Mouse (Mus musculus) CH12.LX (cell line): Measurements from ENCODE around the gene Myo10. TPM values are rescaled to one million over a fixed set of nuclear protein-coding genes. Genes with fewer than 3 reads are reported as not detected.
A peak's percentile ranks its signal among the peaks of the same experiment; 100 is the strongest.

Experiments
- DNase-seq: peaks from one replicate; pipeline ENCODE4 v3.0.0-alpha.2; 2013; ENCODE audit errors: extremely low read depth
- H3K27ac ChIP-seq: 2 replicates; pipeline ENCODE4 v1.5.1; 2012; ENCODE audit warnings: low read depth, mild to moderate bottlenecking, control low read depth, moderate library complexity; ENCODE audit not compliant: insufficient read depth
- H3K27me3 ChIP-seq: replicated peaks from 2 replicates; pipeline ENCODE3; 2012; ENCODE audit warnings: inconsistent platforms
- H3K36me3 ChIP-seq, 2 experiments: replicated peaks in 1 of 2; 2 replicates each; pipeline versions ENCODE3 to v1.6.1; 2012; ENCODE audit warnings: inconsistent platforms in 1 of 2, low read length in 1 of 2, mild to moderate bottlenecking in 1 of 2, mixed read lengths in 1 of 2, moderate library complexity in 1 of 2; ENCODE audit not compliant: control insufficient read depth in 1 of 2, insufficient read depth in 1 of 2
- H3K4me1 ChIP-seq, 2 experiments: 2 replicates each; pipeline ENCODE4 v1.6.1; 2012; ENCODE audit warnings: inconsistent platforms in 1 of 2, moderate library complexity in 1 of 2; ENCODE audit not compliant: insufficient read depth in 2 of 2, control insufficient read depth in 1 of 2
- H3K4me2 ChIP-seq: 2 replicates; pipeline ENCODE4 v1.6.1; 2012; ENCODE audit warnings: low read depth, mild to moderate bottlenecking, control low read depth; ENCODE audit not compliant: poor library complexity, insufficient read depth, severe bottlenecking
- H3K4me3 ChIP-seq, 3 experiments: fragments of 150-350 bp in 1 of 3; sonication (generic) in 1 of 3; replicated peaks in 1 of 3; 2 replicates each; pipeline versions ENCODE3 to v1.5.1; 2011 to 2012; ENCODE audit warnings: low read depth in 2 of 3, low read length in 2 of 3, mild to moderate bottlenecking in 2 of 3, moderate library complexity in 2 of 3, control low read depth in 1 of 3, improper control_type of control experiment in 1 of 3, inconsistent platforms in 1 of 3, mixed read lengths in 1 of 3; ENCODE audit not compliant: poor library complexity in 1 of 3
- H3K79me2 ChIP-seq: replicated peaks from 2 replicates; pipeline ENCODE4 v1.6.1; 2012; ENCODE audit warnings: mild to moderate bottlenecking, moderate library complexity; ENCODE audit not compliant: control insufficient read depth, poor library complexity, insufficient read depth, severe bottlenecking; ENCODE audit errors: extremely low read depth
- H3K9ac ChIP-seq: 2 replicates; pipeline ENCODE4 v1.6.1; 2012; ENCODE audit warnings: low read depth, mild to moderate bottlenecking, control low read depth, moderate library complexity; ENCODE audit not compliant: insufficient read depth
- H3K9me3 ChIP-seq: replicated peaks from 2 replicates; pipeline ENCODE3; 2012; ENCODE audit warnings: low read length, inconsistent platforms, mixed read lengths
- BHLHE40 ChIP-seq: IDR thresholded peaks from 2 replicates; pipeline ENCODE4 v1.6.1; 2011; ENCODE audit warnings: mild to moderate bottlenecking, low read depth, low read length, improper control_type of control experiment
- CTCF ChIP-seq, 2 experiments: IDR thresholded peaks in 1 of 2; conservative IDR thresholded peaks in 1 of 2; 2 replicates each; pipeline ENCODE4 v1.5.1; 2011 to 2012; ENCODE audit warnings: low read depth in 2 of 2, low read length in 2 of 2, improper control_type of control experiment in 1 of 2, inconsistent platforms in 1 of 2, mild to moderate bottlenecking in 1 of 2, moderate library complexity in 1 of 2
- E2F4 ChIP-seq: IDR thresholded peaks from 2 replicates; pipeline ENCODE4 v1.6.1; 2011; ENCODE audit warnings: low read depth, low read length, improper control_type of control experiment; ENCODE audit not compliant: insufficient replicate concordance
- ELF1 ChIP-seq: IDR thresholded peaks from 2 replicates; pipeline ENCODE4 v1.6.1; 2014; ENCODE audit warnings: low read depth, mild to moderate bottlenecking, inconsistent platforms, low read length, improper control_type of control experiment
- ETS1 ChIP-seq: conservative IDR thresholded peaks from 2 replicates; pipeline ENCODE4 v1.6.1; 2012; ENCODE audit warnings: low read depth, mild to moderate bottlenecking, inconsistent platforms, low read length, improper control_type of control experiment, moderate library complexity
- HCFC1 ChIP-seq: IDR thresholded peaks from 2 replicates; pipeline ENCODE4 v1.6.1; 2012; ENCODE audit warnings: low read depth, mild to moderate bottlenecking, inconsistent platforms, low read length, improper control_type of control experiment
- IRF4 ChIP-seq: IDR thresholded peaks from 2 replicates; pipeline ENCODE4 v1.6.1; 2014; ENCODE audit warnings: low read depth, mild to moderate bottlenecking, inconsistent platforms, low read length, improper control_type of control experiment
- JUN ChIP-seq: IDR thresholded peaks from 2 replicates; pipeline ENCODE4 v1.6.1; 2011; ENCODE audit warnings: low read depth, mild to moderate bottlenecking, low read length, improper control_type of control experiment, moderate library complexity; ENCODE audit not compliant: insufficient read depth
- JUND ChIP-seq: conservative IDR thresholded peaks from 2 replicates; pipeline ENCODE4 v1.6.1; 2011; ENCODE audit warnings: low read depth, low read length, improper control_type of control experiment
- MAFK ChIP-seq: IDR thresholded peaks from 2 replicates; pipeline ENCODE4 v1.6.1; 2011; ENCODE audit warnings: low read length, improper control_type of control experiment; ENCODE audit not compliant: insufficient replicate concordance
- MAX ChIP-seq: IDR thresholded peaks from 2 replicates; pipeline ENCODE4 v1.6.1; 2011; ENCODE audit warnings: low read length, improper control_type of control experiment
- MEF2A ChIP-seq: IDR thresholded peaks from 2 replicates; pipeline ENCODE4 v1.6.1; 2014; ENCODE audit warnings: low read depth, mild to moderate bottlenecking, inconsistent platforms, low read length, improper control_type of control experiment, borderline replicate concordance
- MYC ChIP-seq: IDR thresholded peaks from 2 replicates; pipeline ENCODE4 v1.6.1; 2011; ENCODE audit warnings: low read depth, mild to moderate bottlenecking, improper control_type of control experiment, low read length
- NELFE ChIP-seq: IDR thresholded peaks from 2 replicates; pipeline ENCODE4 v1.6.1; 2011; ENCODE audit warnings: low read depth, low read length, improper control_type of control experiment
- NRF1 ChIP-seq: IDR thresholded peaks from 2 replicates; pipeline ENCODE4 v1.6.1; 2014; ENCODE audit warnings: low read depth, mild to moderate bottlenecking, inconsistent platforms, low read length, improper control_type of control experiment, moderate library complexity
- PAX5 ChIP-seq: IDR thresholded peaks from 2 replicates; pipeline ENCODE4 v1.6.1; 2012; ENCODE audit warnings: low read length, inconsistent platforms, mixed read lengths
- POLR2A ChIP-seq: IDR thresholded peaks from 2 replicates; pipeline ENCODE4 v1.6.1; 2011; ENCODE audit warnings: low read depth, mild to moderate bottlenecking, improper control_type of control experiment, low read length
- POLR2AphosphoS2 ChIP-seq: IDR thresholded peaks from 2 replicates; pipeline ENCODE4 v1.6.1; 2011; ENCODE audit warnings: low read depth, low read length, improper control_type of control experiment
- RCOR1 ChIP-seq: conservative IDR thresholded peaks from 2 replicates; pipeline ENCODE4 v1.6.1; 2012; ENCODE audit warnings: low read depth, mild to moderate bottlenecking, inconsistent platforms, low read length, improper control_type of control experiment
- USF1 ChIP-seq: IDR thresholded peaks from 2 replicates; pipeline ENCODE4 v1.6.1; 2014; ENCODE audit warnings: low read depth, mild to moderate bottlenecking, inconsistent platforms, low read length, improper control_type of control experiment
- ZC3H11A ChIP-seq: IDR thresholded peaks from 2 replicates; pipeline ENCODE4 v1.6.1; 2012; ENCODE audit warnings: low read depth, mild to moderate bottlenecking, inconsistent platforms, low read length, improper control_type of control experiment
- ZMIZ1 ChIP-seq: IDR thresholded peaks from 2 replicates; pipeline ENCODE4 v1.6.1; 2012; ENCODE audit warnings: low read depth, mild to moderate bottlenecking, inconsistent platforms, low read length, improper control_type of control experiment
- dilution Hi-C: fragments of 300-500 bp; cut with MboI; formaldehyde crosslinking; loops from 2 replicates; pipeline ENCODE4 v1.14.3; 2020; ENCODE audit warnings: low sequenced_read_pairs; ENCODE audit not compliant: extremely low pct_unique_long_range_greater_than_20kb, extremely low pct_ligation_motif_present
- in situ Hi-C: fragments of 300-500 bp; cut with MboI; formaldehyde crosslinking; loops from 3 replicates; pipeline ENCODE4 v1.14.3; 2019; ENCODE audit warnings: low sequenced_read_pairs, low pct_ligation_motif_present, low pct_unique_long_range_greater_than_20kb, mixed read lengths
- polyA plus RNA-seq: library from polyadenylated mRNA; unstranded; fragments of >175 nt; gene quantifications from 2 replicates; pipeline ENCODE4 v1.2.1, GENCODE M21; 2012; ENCODE audit warnings: low read depth; ENCODE audit not compliant: insufficient read length
- total RNA-seq, 2 experiments: library from RNA; depleted of rRNA; stranded (reverse); fragments of 300-350 nt in 1 of 2; fragments of >200 nt in 1 of 2; gene quantifications; 2 replicates each; pipeline ENCODE4 v1.2.3; 2012 to 2014

Myo10 gene
- total and polyA plus RNA-seq, 3 experiments, result 6.4 to 13.6 (median 8.6) TPM

DNA sequence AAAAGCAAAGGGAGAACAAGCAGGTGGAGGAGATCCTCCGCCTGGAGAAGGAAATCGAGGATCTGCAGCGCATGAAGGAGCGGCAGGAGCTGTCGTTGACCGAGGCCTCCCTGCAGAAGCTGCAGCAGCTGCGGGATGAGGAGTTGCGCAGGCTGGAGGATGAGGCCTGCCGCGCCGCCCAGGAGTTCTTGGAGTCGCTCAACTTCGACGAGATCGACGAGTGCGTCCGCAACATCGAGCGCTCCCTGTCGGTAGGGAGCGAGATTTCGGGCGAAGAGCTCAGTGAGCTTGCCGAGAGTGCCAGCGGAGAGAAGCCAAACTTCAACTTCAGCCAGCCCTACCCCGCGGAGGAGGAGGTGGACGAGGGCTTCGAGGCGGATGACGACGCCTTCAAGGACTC, 158.7 kb downstream of the Myo10 start:
- dilution Hi-C loops, result no loop called here
- H3K4me1 ChIP-seq, result peaks cover 0 to 28% of the 10 kb centered on the region in 2 experiments; a peak in 3 of 4 replicates
- peaks cover 20 to 94% of the 10 kb centered on the region in 2 experiments for H3K36me3 ChIP-seq

DNA sequence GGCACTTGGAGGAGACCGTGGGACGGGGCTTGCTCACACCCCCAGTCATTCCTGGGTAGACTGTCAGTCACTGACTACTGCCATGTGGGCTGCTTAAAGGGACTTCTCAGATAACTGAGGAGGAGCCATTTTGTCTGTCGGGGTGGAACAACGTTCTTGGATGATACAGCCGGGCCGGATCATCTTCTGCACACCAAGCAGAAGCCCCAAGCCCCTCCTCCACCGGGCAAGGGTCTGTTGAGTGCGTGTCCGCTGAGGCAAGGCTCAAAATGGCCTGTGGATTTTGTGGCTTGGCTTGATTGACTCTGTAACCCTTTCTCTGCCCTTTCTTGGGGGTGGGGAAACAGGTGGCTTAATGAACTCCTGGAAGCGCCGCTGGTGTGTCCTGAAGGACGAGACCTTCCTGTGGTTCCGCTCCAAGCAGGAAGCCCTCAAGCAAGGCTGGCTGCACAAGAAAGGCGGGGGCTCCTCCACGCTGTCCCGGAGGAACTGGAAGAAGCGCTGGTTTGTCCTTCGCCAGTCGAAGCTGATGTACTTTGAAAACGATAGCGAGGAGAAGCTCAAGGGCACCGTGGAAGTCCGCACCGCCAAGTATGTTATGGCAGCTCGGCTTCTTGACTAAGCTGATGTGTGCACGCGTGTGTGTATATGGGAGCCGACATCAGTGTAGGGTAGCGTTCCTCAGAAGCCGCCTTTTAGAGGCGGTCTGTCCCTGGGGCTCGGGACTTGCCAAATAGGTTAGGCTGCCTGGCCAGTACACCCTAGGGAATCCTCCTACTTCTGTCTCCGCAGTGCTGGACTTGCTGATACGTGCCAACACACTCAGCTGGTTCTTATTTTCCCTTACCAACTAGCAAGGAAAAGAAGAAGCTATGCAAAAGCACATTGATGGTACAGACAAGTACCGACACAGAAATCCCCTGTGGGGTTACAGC, 163.4 kb downstream of the Myo10 start:
- Histone ChIP-seq H3K27me3 (no peaks in the 10 kb centered on the region), H3K79me2 (no peaks in the 10 kb centered on the region), H3K9ac (no peak overlapping the region), H3K4me2 (no peak overlapping the region), H3K27ac (no peak overlapping the region), H3K9me3 (no peaks in the 10 kb centered on the region), H3K36me3 (peaks cover 16 to 96% of the 10 kb centered on the region in 2 experiments), H3K4me1 (peaks cover 0 to 60% of the 10 kb centered on the region in 2 experiments), H3K4me3 (no peak overlapping the region)
- TF ChIP-seq NRF1, result no peak
- no peak for TF ChIP-seq BHLHE40
- TF ChIP-seq RCOR1, result no peak
- TF ChIP-seq ETS1, result peak; percentile 19; the same call in 1 of the 2 replicates
- no peak for TF ChIP-seq HCFC1
- TF ChIP-seq JUN, result no peak
- TF ChIP-seq MEF2A, result no peak
- no peak for TF ChIP-seq NELFE
- DNase-seq, result no peak
- dilution Hi-C loops, result no loop called here
- in situ Hi-C loops, result no loop called here

More for the DNA sequence above, 158.7 kb downstream of the Myo10 start:
- no peaks in the 10 kb centered on the region for H3K27me3 ChIP-seq
- in situ Hi-C loops, result no loop called here
- H3K79me2 ChIP-seq, result no peaks in the 10 kb centered on the region
- H3K4me3 ChIP-seq, result no peak overlapping the region
- no peak overlapping the region for H3K27ac ChIP-seq
- TF ChIP-seq JUN (no peak), E2F4 (no peak), HCFC1 (no peak), POLR2AphosphoS2 (no peak), ZC3H11A (no peak), ZMIZ1 (no peak), PAX5 (no peak), USF1 (no peak), RCOR1 (no peak), POLR2A (no peak), JUND (no peak), IRF4 (no peak), NELFE (no peak), CTCF (conservative IDR thresholded peaks at IDR 0.05 in 1 of 2, IDR thresholded peaks at IDR 0.05 in 1 of 2; ENCODE audit: low read depth in 2 of 2, low read length in 2 of 2) (no peak), MYC (no peak), MAX (no peak), MAFK (no peak), ELF1 (no peak)
- H3K4me2 ChIP-seq, result no peak overlapping the region
- no peaks in the 10 kb centered on the region for H3K9me3 ChIP-seq
- no peak overlapping the region for H3K9ac ChIP-seq
- DNase-seq, result no peak
